Mouse (Mus musculus): ENCODE results near the gene Figla.
"Not testable (repeated sequence)": the region's sequence is repeated elsewhere in the genome, so short reads cannot be mapped to it uniquely, and the experiment has no call there.

- not testable (repeated sequence) for TF ChIP-seq EP300 (optimal IDR thresholded peaks at IDR 0.05); CTCF (IDR thresholded peaks at IDR 0.05; ENCODE audit: low read depth)
Measured at GRCm38 (mm10) chr6:85989570-85989969, 26.4 kb upstream of the Figla start.

All from stomach, postnatal 0 days (tissue).